Mouse (Mus musculus): ENCODE measurements at regions not wholly inside any gene's neighbourhood (a gene's known extent, or its start where the extent isn't known, plus 50 kb on each side); places are given as distances from the start of the nearest gene placed in this dataset.

DNA sequence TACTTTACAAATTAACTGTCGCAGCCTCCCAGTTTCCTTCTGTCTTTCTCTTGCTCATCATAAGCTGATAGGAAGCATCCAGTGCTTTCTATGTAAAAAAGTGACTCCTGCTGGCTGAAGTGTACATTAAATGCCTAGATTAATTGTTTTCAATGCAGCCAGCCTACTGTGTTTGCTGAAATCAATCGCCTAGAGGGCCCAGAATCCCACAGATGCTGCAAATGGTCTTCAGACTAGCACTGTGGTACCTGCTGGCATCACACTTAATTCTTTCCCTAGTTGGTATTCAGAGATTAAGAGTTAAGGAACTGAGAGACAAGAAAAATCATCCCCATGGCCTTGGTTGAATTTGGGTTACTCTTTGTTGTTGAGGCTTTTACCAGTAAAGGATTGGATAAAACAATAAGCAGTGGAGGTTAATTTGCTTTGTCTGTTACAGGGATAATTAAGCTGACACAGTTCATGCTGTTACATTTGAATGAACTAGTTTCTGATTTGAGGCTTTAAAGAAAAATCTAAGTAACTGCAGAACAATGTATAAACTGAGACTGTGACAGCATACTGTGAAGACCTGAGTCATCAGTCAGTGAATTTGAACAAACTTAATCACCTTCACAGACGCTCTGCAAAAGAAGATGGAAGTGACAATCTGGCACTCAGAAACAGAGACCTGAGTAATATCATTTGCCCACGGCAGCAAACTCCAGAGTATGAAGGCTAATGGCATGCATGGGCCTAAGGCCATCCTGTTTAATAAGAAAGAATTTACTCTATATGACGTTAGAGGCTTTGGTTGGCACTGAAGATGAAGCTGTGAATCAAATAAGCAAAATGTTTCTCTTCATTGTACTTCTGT lies 339.0 kb upstream of the Ddi1 start:
- no peak for DNase-seq

Data from kidney, postnatal 4 days (tissue).